Mouse (Mus musculus) brain, embryonic 14.5 days (tissue): ENCODE data around the gene Abhd6. TPM values are rescaled to one million over a fixed set of nuclear protein-coding genes. Genes with fewer than 3 reads are reported as not detected.
"Not testable (repeated sequence)": the region's sequence is repeated elsewhere in the genome, so short reads cannot be mapped to it uniquely, and the experiment has no call there.

Experiments used
- DNase-seq: peaks from one replicate; pipeline ENCODE4 v3.0.0-alpha.2; 2011; ENCODE audit warnings: low read depth
- CTCF ChIP-seq: fragments of 200-500 bp; IDR thresholded peaks from 2 replicates; pipeline ENCODE4 v1.5.1; 2012; ENCODE audit warnings: inconsistent platforms, mild to moderate bottlenecking, moderate library complexity, borderline replicate concordance; ENCODE audit not compliant: insufficient read depth, insufficient read length; ENCODE audit errors: extremely low read depth
- POLR2A ChIP-seq: fragments of 200-500 bp; IDR thresholded peaks from 2 replicates; pipeline ENCODE4 v1.6.1; 2012; ENCODE audit warnings: mild to moderate bottlenecking, inconsistent platforms, borderline replicate concordance; ENCODE audit not compliant: poor library complexity, insufficient read depth, insufficient read length, severe bottlenecking; ENCODE audit errors: extremely low read depth
- polyA plus RNA-seq: library from polyadenylated mRNA; depleted of rRNA; stranded (reverse); fragments of >200 nt; gene quantifications from 2 replicates; pipeline ENCODE4 v1.2.3, GENCODE M21; 2012

Gene Abhd6
- polyA plus RNA-seq, 1 experiment: 17.3 TPM

- no peak for DNase-seq
- TF ChIP-seq CTCF (no peak), POLR2A (no peak)
Observed at GRCm38 (mm10) chr14:7999435-7999834, 3.3 kb upstream of the Abhd6 start.

DNA sequence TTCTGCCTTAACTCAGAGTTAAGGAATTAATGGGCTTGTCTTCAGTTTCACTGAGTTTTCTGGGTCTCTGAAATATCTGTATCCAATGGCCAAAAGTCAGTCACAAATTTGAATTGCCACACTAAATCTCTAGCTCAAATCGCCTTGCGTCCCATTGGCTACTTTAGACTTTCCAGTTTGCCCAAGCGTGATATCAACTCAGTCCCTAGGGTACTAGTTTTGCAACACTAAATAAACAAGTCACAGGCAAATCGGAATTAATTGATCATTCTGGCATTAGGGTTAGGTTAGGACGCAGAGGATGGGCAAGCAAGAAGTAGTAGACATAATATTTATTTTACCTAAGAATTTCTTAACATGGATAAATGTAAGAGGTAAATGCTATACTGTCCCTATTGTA is 2.5 kb upstream of the Abhd6 start:
- no peak for DNase-seq
- TF ChIP-seq CTCF (no peak), POLR2A (no peak)

DNA sequence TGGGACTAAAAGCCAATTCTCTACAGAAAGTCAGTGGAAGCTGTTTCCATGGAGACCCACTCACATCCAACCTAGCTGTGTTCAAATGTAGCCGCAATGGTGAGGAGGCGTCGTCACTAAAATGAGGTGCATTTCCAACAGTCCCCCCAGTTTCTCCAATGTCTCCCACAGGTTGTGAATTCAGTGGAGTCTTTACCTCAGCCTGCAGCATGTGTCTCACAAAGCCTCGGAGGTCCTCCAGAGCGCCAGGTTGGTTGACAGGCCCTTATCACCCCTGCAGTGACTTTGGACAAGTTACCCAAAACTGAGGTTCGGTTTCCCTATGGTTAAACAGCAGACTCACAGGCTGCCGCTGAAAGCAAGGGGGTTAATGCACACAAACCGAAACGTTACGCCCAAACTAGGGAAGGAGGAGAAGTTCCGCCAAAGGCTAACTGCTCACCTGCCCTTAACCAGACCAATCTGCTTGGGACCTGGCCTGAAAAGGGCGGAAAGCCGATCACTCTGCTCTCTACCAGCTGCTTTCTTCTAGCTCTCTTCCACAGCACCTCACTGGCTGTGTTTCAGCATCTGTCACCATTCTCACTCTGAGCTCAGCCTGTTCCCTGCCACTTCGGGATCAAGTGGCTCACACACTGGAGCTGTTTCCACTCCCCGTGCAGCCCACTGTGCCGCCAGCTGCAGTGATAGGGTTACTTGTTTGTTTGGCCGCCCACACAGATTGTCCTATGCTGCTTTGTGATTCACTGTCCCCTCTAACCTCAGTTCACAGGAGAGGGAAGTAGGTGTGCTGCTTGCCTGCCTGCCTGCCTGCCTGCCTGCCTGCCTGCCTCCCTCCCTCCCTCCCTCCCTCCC is 1.6 kb upstream of the Abhd6 start:
- TF ChIP-seq CTCF: no peak
- TF ChIP-seq POLR2A: no peak
- no peak for DNase-seq

DNA sequence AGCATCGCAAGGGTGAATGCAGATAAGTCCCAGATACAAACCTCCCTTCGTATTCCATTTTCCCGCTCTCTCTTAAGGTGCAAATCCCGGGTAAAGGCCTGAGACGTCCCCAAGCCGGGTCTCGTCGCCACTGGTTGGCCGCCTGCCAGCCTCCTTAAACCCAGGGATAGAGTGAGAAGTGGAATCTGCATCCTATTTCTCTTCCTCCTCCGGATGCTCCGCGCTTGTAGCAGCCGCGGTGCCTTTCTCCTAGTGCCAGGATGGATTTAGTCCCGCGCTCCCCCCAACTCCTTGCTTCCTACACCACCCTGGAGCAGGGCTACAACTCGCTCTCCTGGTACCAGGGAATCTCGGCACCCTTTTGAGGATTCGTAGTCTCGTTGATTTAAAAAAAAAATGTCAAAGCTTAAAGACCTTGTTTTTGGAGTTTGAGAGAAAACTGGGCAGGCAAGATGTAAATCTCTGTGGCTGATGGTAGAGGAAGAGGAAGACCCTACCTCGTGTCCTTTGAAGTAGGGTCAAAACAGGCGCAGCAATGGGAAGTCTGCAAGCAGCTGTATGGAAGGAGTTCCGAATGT is 480 bp downstream of the Abhd6 start:
- TF ChIP-seq POLR2A: no peak
- TF ChIP-seq CTCF: no peak
- peak; percentile 88 for DNase-seq

DNA sequence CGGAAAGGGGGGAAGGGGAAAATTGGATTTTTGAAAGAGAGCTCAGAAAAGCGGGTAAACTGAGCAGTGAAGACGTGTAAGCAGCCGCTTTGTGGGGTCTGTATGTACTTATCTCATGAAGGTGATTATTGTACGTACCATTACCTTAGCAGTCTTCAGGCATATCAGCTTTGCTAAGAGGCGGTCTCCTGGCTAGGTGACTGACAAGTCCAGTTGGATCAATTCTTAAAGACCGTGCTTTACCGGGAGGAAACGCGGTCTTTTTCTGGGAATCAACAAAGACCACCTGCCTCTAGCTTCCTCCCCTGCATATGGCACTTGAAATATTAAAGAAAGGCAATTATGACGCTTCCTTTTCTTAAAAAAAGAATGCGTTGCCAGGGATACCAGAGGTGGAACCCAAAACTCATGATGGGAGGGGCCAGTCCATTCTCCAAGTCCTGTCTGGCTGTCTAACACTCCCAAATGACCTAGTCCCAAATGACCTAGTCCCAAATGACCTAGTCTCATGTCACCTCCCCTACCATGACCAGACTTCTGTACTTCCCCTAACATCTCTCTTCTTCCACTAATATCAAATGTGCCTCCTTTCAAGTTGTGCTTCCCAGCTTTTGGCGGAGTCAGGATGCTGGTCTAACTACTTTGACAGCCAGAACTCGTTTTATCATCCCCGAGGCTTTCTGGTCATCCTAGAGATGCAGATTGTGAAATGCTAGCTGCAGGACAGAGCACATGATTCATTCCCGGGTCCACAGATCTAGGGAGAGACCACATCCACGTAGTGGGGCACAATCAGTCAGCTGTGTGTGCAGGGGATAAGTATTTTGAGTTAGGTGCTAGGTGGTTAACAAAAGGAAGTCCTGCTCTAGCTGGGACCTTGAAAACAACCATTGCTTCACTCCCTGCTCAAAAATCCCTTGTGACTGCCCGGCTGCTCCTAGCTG is 1.3 kb downstream of the Abhd6 start:
- DNase-seq: peak; percentile 26
- TF ChIP-seq CTCF: no peak
- no peak for TF ChIP-seq POLR2A

- not testable (repeated sequence) for DNase-seq
Observed at GRCm38 (mm10) chr14:8006061-8006460, 3.4 kb downstream of the Abhd6 start.

- DNase-seq: no peak
- no peak for TF ChIP-seq CTCF
- TF ChIP-seq POLR2A: no peak
Observed at GRCm38 (mm10) chr14:8007084-8007483, 4.4 kb downstream of the Abhd6 start.

DNA sequence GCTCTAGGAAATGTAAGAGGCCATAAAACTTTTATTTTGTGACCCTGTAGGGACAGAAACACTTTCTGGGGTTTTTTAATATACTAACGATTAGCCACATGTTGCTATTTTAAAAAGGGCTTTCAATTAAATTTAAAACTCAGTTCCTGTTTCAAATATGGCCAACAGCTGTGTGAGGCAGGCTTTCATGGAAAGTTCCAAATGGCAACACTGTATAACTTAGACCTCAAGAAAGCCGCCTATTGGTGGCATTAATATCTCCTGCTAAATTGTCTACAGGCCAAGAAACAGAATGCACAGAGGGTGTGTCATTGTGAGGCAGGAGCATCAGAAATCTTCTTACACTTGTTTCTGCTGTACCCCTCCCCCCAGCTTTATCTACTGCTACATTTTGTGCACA is 4.8 kb downstream of the Abhd6 start:
- TF ChIP-seq CTCF (no peak), POLR2A (no peak)
- no peak for DNase-seq

GRCm38 (mm10) chr14:8007923-8008322 is 5.2 kb downstream of the Abhd6 start:
- no peak for TF ChIP-seq POLR2A
- no peak for TF ChIP-seq CTCF
- no peak for DNase-seq

- no peak for DNase-seq
- TF ChIP-seq CTCF (no peak), POLR2A (no peak)
Observed at GRCm38 (mm10) chr14:8011297-8011696, 8.6 kb downstream of the Abhd6 start.

DNA sequence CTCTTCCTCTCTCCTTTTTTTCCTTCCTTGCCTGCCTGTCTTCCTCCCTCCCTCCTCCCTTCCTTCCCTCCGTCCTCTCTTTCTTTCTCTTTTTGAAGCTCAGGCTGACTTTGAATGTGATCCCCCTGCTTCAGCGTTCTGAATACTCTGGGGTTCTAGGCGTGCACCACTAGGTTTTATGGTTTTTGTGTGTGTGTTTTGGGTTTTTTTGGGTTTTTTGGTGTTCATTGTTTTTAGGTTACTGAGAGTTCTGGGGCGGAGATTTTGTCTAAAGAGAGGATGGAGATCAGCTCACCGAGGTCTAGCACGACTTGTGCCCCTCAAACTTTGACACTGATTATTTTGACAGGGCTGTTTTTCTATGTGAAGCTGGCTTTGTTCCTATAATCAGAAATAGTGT is 9.2 kb downstream of the Abhd6 start:
- TF ChIP-seq CTCF (no peak), POLR2A (no peak)
- no peak for DNase-seq
